Mouse (Mus musculus): Measurements from ENCODE around the gene Arhgap6. TPM values are rescaled to one million over a fixed set of nuclear protein-coding genes. Genes with fewer than 3 reads are reported as not detected.

Arhgap6 gene
- polyA plus RNA-seq, 1 experiment from 2014 or later = 1.4 TPM

- Histone ChIP-seq H3K9me3 (replicated peaks) (no peaks in the 10 kb centered on the region), H3K4me2 (replicated peaks) (no peak overlapping the region), H3K27ac (no peak overlapping the region), H3K4me3 (no peak overlapping the region), H3K27me3 (peaks cover 5% of the 10 kb centered on the region; the same call in 1 of the 2 replicates), H3K9ac (no peak overlapping the region), H3K36me3 (no peaks in the 10 kb centered on the region), H3K4me1 (no peaks in the 10 kb centered on the region)
- no peak for ATAC-seq (ENCODE audit: low FRiP score)
- WGBS = 78% methylated on average over 3 of the region's 3 CpGs
Observed at GRCm38 (mm10) chrX:168904086-168904485, 109.2 kb downstream of the Arhgap6 start.

- no peaks in the 10 kb centered on the region for H3K4me1 ChIP-seq
- no peak overlapping the region for H3K27ac ChIP-seq
- H3K4me3 ChIP-seq = no peak overlapping the region
- WGBS = 52% methylated on average over 2 of the region's 2 CpGs
- no peaks in the 10 kb centered on the region for H3K9me3 ChIP-seq (replicated peaks)
- no peak for ATAC-seq (ENCODE audit: low FRiP score)
- H3K9ac ChIP-seq = no peak overlapping the region
- H3K36me3 ChIP-seq = no peaks in the 10 kb centered on the region
- no peak overlapping the region for H3K4me2 ChIP-seq (replicated peaks)
- H3K27me3 ChIP-seq = peaks cover 5% of the 10 kb centered on the region; the same call in 1 of the 2 replicates
Observed at GRCm38 (mm10) chrX:168907586-168907985, 112.7 kb downstream of the Arhgap6 start.

GRCm38 (mm10) chrX:168913519-168913918, 118.6 kb downstream of the Arhgap6 start:
- H3K27ac ChIP-seq = no peak overlapping the region
- H3K4me1 ChIP-seq = no peaks in the 10 kb centered on the region
- no peaks in the 10 kb centered on the region for H3K9me3 ChIP-seq (replicated peaks)
- H3K4me3 ChIP-seq = no peak overlapping the region
- ATAC-seq (ENCODE audit: low FRiP score) = no peak
- no peak overlapping the region for H3K4me2 ChIP-seq (replicated peaks)
- no peaks in the 10 kb centered on the region; the same call in 1 of the 2 replicates for H3K27me3 ChIP-seq
- H3K9ac ChIP-seq = no peak overlapping the region
- H3K36me3 ChIP-seq = no peaks in the 10 kb centered on the region

- Histone ChIP-seq H3K9me3 (replicated peaks) (no peaks in the 10 kb centered on the region), H3K4me1 (no peaks in the 10 kb centered on the region), H3K9ac (no peak overlapping the region), H3K36me3 (no peaks in the 10 kb centered on the region), H3K27me3 (peaks cover 8% of the 10 kb centered on the region; the same call in 1 of the 2 replicates), H3K4me3 (no peak overlapping the region), H3K4me2 (replicated peaks) (no peak overlapping the region), H3K27ac (no peak overlapping the region)
- WGBS = 67% methylated on average over 2 of the region's 2 CpGs
- no peak for ATAC-seq (ENCODE audit: low FRiP score)
Observed at GRCm38 (mm10) chrX:168920942-168921341, 126.0 kb downstream of the Arhgap6 start.

GRCm38 (mm10) chrX:168932420-168932819, 137.5 kb downstream of the Arhgap6 start:
- 81% methylated on average over 1 of the region's 1 CpGs for WGBS
- H3K4me3 ChIP-seq = no peak overlapping the region
- H3K4me1 ChIP-seq = no peaks in the 10 kb centered on the region

GRCm38 (mm10) chrX:168935447-168935846, 140.5 kb downstream of the Arhgap6 start:
- Histone ChIP-seq H3K9ac (no peak overlapping the region), H3K4me2 (replicated peaks) (no peak overlapping the region), H3K4me3 (no peak overlapping the region), H3K9me3 (replicated peaks) (no peaks in the 10 kb centered on the region), H3K27ac (no peak overlapping the region), H3K36me3 (no peaks in the 10 kb centered on the region), H3K4me1 (no peaks in the 10 kb centered on the region), H3K27me3 (peaks cover 4% of the 10 kb centered on the region; the same call in 1 of the 2 replicates)
- 21% methylated on average over 3 of the region's 3 CpGs for WGBS
- no peak for ATAC-seq (ENCODE audit: low FRiP score)

More at GRCm38 (mm10) chrX:168932420-168932819, 137.5 kb downstream of the Arhgap6 start:
- no peak overlapping the region for H3K9ac ChIP-seq
- H3K4me2 ChIP-seq (replicated peaks) = no peak overlapping the region
- no peaks in the 10 kb centered on the region for H3K36me3 ChIP-seq
- no peaks in the 10 kb centered on the region for H3K9me3 ChIP-seq (replicated peaks)
- no peak overlapping the region for H3K27ac ChIP-seq
- no peak for ATAC-seq (ENCODE audit: low FRiP score)
- peaks cover 4% of the 10 kb centered on the region; the same call in 1 of the 2 replicates for H3K27me3 ChIP-seq

- Histone ChIP-seq H3K36me3 (no peaks in the 10 kb centered on the region), H3K9me3 (replicated peaks) (no peaks in the 10 kb centered on the region), H3K9ac (no peak overlapping the region), H3K27ac (no peak overlapping the region), H3K4me1 (no peaks in the 10 kb centered on the region), H3K27me3 (peaks cover 8% of the 10 kb centered on the region; the same call in 1 of the 2 replicates), H3K4me3 (no peak overlapping the region), H3K4me2 (replicated peaks) (no peak overlapping the region)
- no peak for ATAC-seq (ENCODE audit: low FRiP score)
- 50% methylated on average over 4 of the region's 4 CpGs for WGBS
Observed at GRCm38 (mm10) chrX:168937941-168938340, 143.0 kb downstream of the Arhgap6 start.

GRCm38 (mm10) chrX:168941684-168942083, 146.8 kb downstream of the Arhgap6 start:
- Histone ChIP-seq H3K9me3 (replicated peaks) (no peaks in the 10 kb centered on the region), H3K27me3 (peaks cover 7% of the 10 kb centered on the region; the same call in 1 of the 2 replicates), H3K4me1 (no peaks in the 10 kb centered on the region), H3K4me3 (no peak overlapping the region), H3K4me2 (replicated peaks) (no peak overlapping the region), H3K9ac (no peak overlapping the region), H3K36me3 (no peaks in the 10 kb centered on the region), H3K27ac (no peak overlapping the region)
- ATAC-seq (ENCODE audit: low FRiP score) = no peak
- WGBS = 80% methylated on average over 5 of the region's 5 CpGs

- Histone ChIP-seq H3K4me1 (no peaks in the 10 kb centered on the region), H3K9me3 (replicated peaks) (no peaks in the 10 kb centered on the region), H3K9ac (no peak overlapping the region), H3K4me3 (no peak overlapping the region), H3K27ac (no peak overlapping the region), H3K27me3 (peaks cover 7% of the 10 kb centered on the region), H3K4me2 (replicated peaks) (no peak overlapping the region), H3K36me3 (no peaks in the 10 kb centered on the region)
- ATAC-seq (ENCODE audit: low FRiP score) = no peak
- WGBS = 74% methylated on average over 4 of the region's 4 CpGs
Observed at GRCm38 (mm10) chrX:168943217-168943616, 148.3 kb downstream of the Arhgap6 start.

GRCm38 (mm10) chrX:168975444-168975843, 180.5 kb downstream of the Arhgap6 start:
- H3K27me3 ChIP-seq = peaks cover 13% of the 10 kb centered on the region; the same call in 1 of the 2 replicates
- no peak for ATAC-seq (ENCODE audit: low FRiP score)
- 88% methylated on average over 1 of the region's 1 CpGs for WGBS

GRCm38 (mm10) chrX:168977776-168978175, 182.9 kb downstream of the Arhgap6 start:
- no peak overlapping the region for H3K4me2 ChIP-seq (replicated peaks)
- 55% methylated on average over 3 of the region's 3 CpGs for WGBS
- no peaks in the 10 kb centered on the region for H3K9me3 ChIP-seq (replicated peaks)
- no peaks in the 10 kb centered on the region for H3K36me3 ChIP-seq
- ATAC-seq (ENCODE audit: low FRiP score) = no peak
- H3K9ac ChIP-seq = no peak overlapping the region
- H3K4me1 ChIP-seq = no peaks in the 10 kb centered on the region
- H3K27ac ChIP-seq = no peak overlapping the region
- no peak overlapping the region for H3K4me3 ChIP-seq
- H3K27me3 ChIP-seq = peaks cover 15% of the 10 kb centered on the region; the same call in 1 of the 2 replicates

More at GRCm38 (mm10) chrX:168975444-168975843, 180.5 kb downstream of the Arhgap6 start:
- H3K36me3 ChIP-seq = no peaks in the 10 kb centered on the region
- H3K4me3 ChIP-seq = no peak overlapping the region
- no peak overlapping the region for H3K4me2 ChIP-seq (replicated peaks)
- no peaks in the 10 kb centered on the region for H3K4me1 ChIP-seq
- H3K9ac ChIP-seq = no peak overlapping the region
- H3K27ac ChIP-seq = no peak overlapping the region
- no peaks in the 10 kb centered on the region for H3K9me3 ChIP-seq (replicated peaks)

GRCm38 (mm10) chrX:168980370-168980769, 185.5 kb downstream of the Arhgap6 start:
- no peaks in the 10 kb centered on the region for H3K36me3 ChIP-seq
- no peaks in the 10 kb centered on the region for H3K4me1 ChIP-seq
- no peak overlapping the region for H3K27ac ChIP-seq
- WGBS = 83% methylated on average over 2 of the region's 2 CpGs
- no peak overlapping the region for H3K4me3 ChIP-seq
- no peak for ATAC-seq (ENCODE audit: low FRiP score)
- H3K4me2 ChIP-seq (replicated peaks) = no peak overlapping the region
- H3K9me3 ChIP-seq (replicated peaks) = no peaks in the 10 kb centered on the region
- H3K9ac ChIP-seq = no peak overlapping the region
- peaks cover 14% of the 10 kb centered on the region; the same call in 1 of the 2 replicates for H3K27me3 ChIP-seq

- Histone ChIP-seq H3K9ac (no peak overlapping the region), H3K9me3 (replicated peaks) (no peaks in the 10 kb centered on the region), H3K27me3 (peaks cover 6% of the 10 kb centered on the region; the same call in 1 of the 2 replicates), H3K4me3 (no peak overlapping the region), H3K36me3 (no peaks in the 10 kb centered on the region), H3K27ac (no peak overlapping the region), H3K4me1 (no peaks in the 10 kb centered on the region), H3K4me2 (replicated peaks) (no peak overlapping the region)
- ATAC-seq (ENCODE audit: low FRiP score) = no peak
- WGBS = 87% methylated on average over 1 of the region's 1 CpGs
Observed at GRCm38 (mm10) chrX:169007066-169007465, 212.2 kb downstream of the Arhgap6 start.
